8 mouse cellular contexts compared by ENCODE assay signal in genomic region chr3:153806077-153806772, GRCm38 (mm10). TPM values are rescaled to one million over a fixed set of nuclear protein-coding genes. Genes with fewer than 3 reads are reported as not detected.
DNase-seq lines count a peak whose midpoint lies in the region; ATAC-seq lines count a peak whose summit lies in the region.

No protein-coding gene starts in this region.

- H3K4me3 ChIP-seq in embryonic facial prominence, embryonic 10.5 days: 0 out of 2 replicates have a peak overlapping the region, but pooled peaks have one; percentile 16
- no peak overlapping the region for H3K4me3 ChIP-seq in intestine, embryonic 16.5 days (ENCODE audit: low read length)
- H3K4me3 ChIP-seq in midbrain, embryonic 10.5 days: no peak overlapping the region

- no peaks in the 10 kb centered on the region for H3K27me3 ChIP-seq in embryonic facial prominence, embryonic 10.5 days (replicated peaks; ENCODE audit: low read depth, poor library complexity, severe bottlenecking)
- no peaks in the 10 kb centered on the region for H3K27me3 ChIP-seq in intestine, embryonic 16.5 days (replicated peaks; ENCODE audit: control insufficient read depth, insufficient read depth, low read length)
- no peaks in the 10 kb centered on the region for H3K27me3 ChIP-seq in midbrain, embryonic 10.5 days (ENCODE audit: low read depth, poor library complexity, severe bottlenecking)

- WGBS in embryonic facial prominence, embryonic 10.5 days: 38% methylated on average over 14 of the region's 14 CpGs
- 33% methylated on average over 14 of the region's 14 CpGs for WGBS in intestine, embryonic 16.5 days
- WGBS in midbrain, embryonic 10.5 days: 37% methylated on average over 14 of the region's 14 CpGs

- H3K4me2 ChIP-seq in intestine, embryonic 16.5 days (ENCODE audit: low read depth, low read length): no peak overlapping the region

- ATAC-seq in granulocyte monocyte progenitor cell, adult 5-6 weeks (replicated peaks; ENCODE audit: poor library complexity, severe bottlenecking): peak; percentile 94
- peak; percentile 86 for ATAC-seq in intestine, embryonic 16.5 days

- peak overlapping the region; percentile 69 for H3K27ac ChIP-seq in embryonic facial prominence, embryonic 10.5 days (replicated peaks)
- no peak overlapping the region for H3K27ac ChIP-seq in intestine, embryonic 16.5 days (ENCODE audit: low read length)
- H3K27ac ChIP-seq in midbrain, embryonic 10.5 days (replicated peaks): 0 out of 2 replicates have a peak overlapping the region, but pooled peaks have one; percentile 34

- no peaks in the 10 kb centered on the region for H3K36me3 ChIP-seq in embryonic facial prominence, embryonic 10.5 days (replicated peaks)
- H3K36me3 ChIP-seq in intestine, embryonic 16.5 days (ENCODE audit: control insufficient read depth, insufficient read depth, low read length): no peaks in the 10 kb centered on the region
- no peaks in the 10 kb centered on the region for H3K36me3 ChIP-seq in midbrain, embryonic 10.5 days

- peak; percentile 93 for DNase-seq in adrenal gland, postnatal 10 days
- peak; percentile 95 for DNase-seq in embryonic facial prominence, embryonic 10.5 days (ENCODE audit: low spot score)
- peak; percentile 98 for DNase-seq in left cerebral cortex, postnatal 14 days (ENCODE audit: low spot score in 2 of 2)
- peak; percentile 91 for DNase-seq in midbrain, embryonic 10.5 days (ENCODE audit: low spot score)
- peak; percentile 59 for DNase-seq in skeletal muscle tissue, adult 2 months (ENCODE audit: low read depth, low spot score)
- DNase-seq in yolk sac, embryonic 10.5 days (ENCODE audit: low spot score): peak; percentile 88

- H3K4me1 ChIP-seq in embryonic facial prominence, embryonic 10.5 days: peaks cover 39% of the 10 kb centered on the region
- peaks cover 12% of the 10 kb centered on the region for H3K4me1 ChIP-seq in intestine, embryonic 16.5 days (ENCODE audit: control insufficient read depth, insufficient read depth, low read length)
- peaks cover 7% of the 10 kb centered on the region for H3K4me1 ChIP-seq in midbrain, embryonic 10.5 days

- H3K9me3 ChIP-seq in embryonic facial prominence, embryonic 10.5 days: no peaks in the 10 kb centered on the region
- no peaks in the 10 kb centered on the region for H3K9me3 ChIP-seq in intestine, embryonic 16.5 days (ENCODE audit: control insufficient read depth, low read length)
- no peaks in the 10 kb centered on the region for H3K9me3 ChIP-seq in midbrain, embryonic 10.5 days (replicated peaks)

- H3K9ac ChIP-seq in intestine, embryonic 16.5 days (ENCODE audit: low read depth, low read length): no peak overlapping the region

- intact Hi-C loops in left cerebral cortex, postnatal 14 days (cut with DNase I): loop anchor here (5.0 kb wide), 2 partner anchors 79 to 149 kb away; partner anchors contain the start of gene St6galnac3

RNA-seq across cellular contexts. Expression of gene Asb17, which starts 37.8 kb away (rescaled TPM):
- total RNA-seq in adrenal gland, postnatal 10 days (2021): not detected
- polyA plus RNA-seq in embryonic facial prominence, embryonic 10.5 days (2016; fragmentation: Nextera tagmentation; extraction: Ambion mirVana): 0.19 and 0.34 TPM in 2 replicates
- not detected in 2 replicates for total RNA-seq in granulocyte monocyte progenitor cell, adult 5-6 weeks (2014; fragmentation: Nextera tagmentation)
- not detected in 2 replicates for total RNA-seq in granulocyte monocyte progenitor cell, adult 5-6 weeks (2017)
- 0.05 TPM in 1 of 2 replicates, not detected in the other for polyA plus RNA-seq in intestine, embryonic 16.5 days (2015; fragmentation: Nextera tagmentation; extraction: Ambion mirVana)
- total RNA-seq in left cerebral cortex, postnatal 14 days (2021): not detected
- polyA plus RNA-seq in midbrain, embryonic 10.5 days (2016; fragmentation: Nextera tagmentation; extraction: Ambion mirVana): 0.47 and 0.68 TPM in 2 replicates
